Mouse (Mus musculus) mesoderm, embryonic 11.5 days (tissue): ENCODE results near the gene Slc12a8.

Experiments used
- DNase-seq: peaks from one replicate; pipeline ENCODE4 v3.0.0-alpha.2; 2012; ENCODE audit warnings: low read depth, low spot score

The Slc12a8 gene

DNA sequence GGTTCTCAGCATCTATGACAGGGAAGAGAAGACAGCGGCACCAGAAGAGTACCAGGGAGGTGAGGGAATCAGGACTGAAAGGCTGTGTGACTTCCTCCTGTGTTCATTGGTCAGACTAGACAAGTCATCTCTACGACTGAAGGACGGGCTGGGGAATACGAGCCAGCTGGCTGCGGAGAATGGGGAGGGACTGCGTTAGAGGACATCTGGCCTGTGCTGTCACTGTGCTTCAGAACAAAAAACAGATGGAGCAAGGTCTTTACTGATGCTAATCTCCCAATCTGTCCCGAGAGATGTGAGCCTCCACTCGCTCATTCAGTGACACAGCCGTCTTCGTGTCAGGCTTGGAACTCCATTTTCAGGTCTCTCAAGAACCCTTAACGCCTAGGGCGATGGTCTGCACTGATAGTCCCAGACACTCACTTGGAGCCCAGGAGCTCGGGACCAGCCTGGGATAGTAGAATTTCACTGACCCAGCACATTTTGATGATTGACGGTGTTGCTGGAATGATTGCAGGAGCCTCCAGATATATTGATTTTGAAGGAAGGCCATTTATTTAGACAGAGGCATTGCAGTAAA, 156.5 kb downstream of the Slc12a8 start:
- DNase-seq = peak; percentile 55

DNA sequence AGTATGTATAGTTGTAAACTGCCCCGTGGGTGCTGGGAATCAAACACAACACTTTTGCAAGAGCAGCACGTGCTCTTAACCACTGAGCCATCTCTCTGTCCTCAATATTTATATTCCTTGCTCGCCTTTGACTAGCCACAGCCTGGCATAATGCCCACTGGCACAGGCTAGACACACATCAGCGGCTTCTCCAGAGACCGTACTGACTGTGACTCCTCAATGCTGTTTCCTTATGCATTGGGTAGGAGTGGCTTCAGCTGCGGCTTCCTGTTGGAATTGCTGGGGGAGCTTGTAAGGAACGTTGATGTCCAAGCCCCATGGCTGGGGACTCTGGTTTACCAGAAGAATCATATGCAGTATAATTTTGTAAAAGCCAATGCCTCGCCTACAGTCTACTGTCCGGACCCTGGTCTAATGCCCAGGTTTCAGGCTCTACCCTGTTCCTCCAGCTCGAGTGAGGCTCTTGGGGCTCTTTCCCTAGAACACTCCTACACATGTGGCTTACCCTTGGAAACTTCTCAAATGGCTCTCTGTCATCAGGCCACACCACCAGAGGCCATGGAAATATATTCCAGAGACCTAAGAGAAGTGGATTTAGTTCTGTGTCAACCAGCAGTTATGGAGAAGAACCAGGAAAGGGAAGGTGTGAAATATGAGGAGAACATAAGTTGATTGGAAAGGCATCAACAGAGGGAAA, 158.2 kb downstream of the Slc12a8 start:
- DNase-seq = no peak

DNA sequence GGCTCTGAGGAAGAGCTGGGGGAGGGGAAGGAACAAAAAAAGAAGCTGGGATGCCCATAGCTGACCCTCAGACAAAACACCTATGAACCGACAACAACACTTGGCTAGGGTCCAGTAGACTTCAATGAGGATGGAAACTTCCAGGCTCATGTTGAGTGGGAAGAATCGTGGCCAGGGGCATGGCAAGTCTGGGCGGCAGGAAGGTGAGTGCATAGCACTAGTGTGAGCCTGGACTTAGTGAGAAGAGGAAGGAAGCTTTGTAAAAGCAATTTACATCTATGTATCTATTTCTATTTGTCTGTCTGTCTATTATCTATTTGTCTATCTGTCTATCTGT, 158.7 kb downstream of the Slc12a8 start:
- DNase-seq = no peak

DNA sequence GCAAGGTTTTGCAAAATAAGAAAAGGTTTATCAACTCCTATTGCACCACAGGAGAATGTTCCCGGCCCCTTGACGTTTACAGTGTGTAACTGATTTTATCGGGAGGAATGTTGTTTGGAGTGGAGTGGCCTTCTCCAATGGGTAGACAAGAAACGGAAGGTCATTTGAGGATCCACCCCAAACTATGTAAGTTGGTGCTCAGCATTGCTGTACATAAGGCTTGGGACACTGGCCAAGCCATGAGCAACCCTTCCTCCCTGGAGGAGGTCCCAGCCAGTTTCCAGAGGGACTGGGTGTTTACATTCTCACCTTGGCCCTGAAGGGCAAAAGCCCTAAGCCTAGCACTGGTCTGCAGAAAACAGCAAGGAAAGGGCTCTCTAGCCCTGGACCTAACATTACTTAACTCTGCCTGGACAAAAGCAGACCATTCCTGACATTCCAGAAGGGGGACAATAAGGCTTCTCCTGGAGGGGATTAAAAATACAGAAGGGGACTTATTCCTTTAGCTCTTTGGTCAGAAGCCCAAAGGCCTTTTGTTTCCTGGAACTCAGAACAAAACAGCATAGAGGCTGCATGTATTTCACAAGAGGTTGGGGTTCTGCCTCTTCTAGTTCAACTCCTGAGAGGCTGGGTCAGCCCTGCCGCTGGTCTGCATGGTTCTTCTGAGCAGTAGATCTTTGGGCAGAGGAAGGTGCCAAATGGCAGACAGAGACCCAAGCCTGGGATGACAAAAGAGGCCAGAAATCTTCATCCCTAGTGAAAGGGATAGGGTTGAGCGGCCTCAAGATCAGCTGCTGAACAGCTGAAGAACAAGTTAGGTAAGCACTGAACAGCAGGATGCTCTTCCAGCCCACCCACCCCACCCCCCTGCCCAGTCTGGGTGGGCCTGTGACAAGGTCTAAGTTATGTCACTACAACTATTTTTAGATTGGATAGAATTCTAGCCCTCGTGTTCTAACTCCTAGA, 159.5 kb downstream of the Slc12a8 start:
- DNase-seq = no peak

DNA sequence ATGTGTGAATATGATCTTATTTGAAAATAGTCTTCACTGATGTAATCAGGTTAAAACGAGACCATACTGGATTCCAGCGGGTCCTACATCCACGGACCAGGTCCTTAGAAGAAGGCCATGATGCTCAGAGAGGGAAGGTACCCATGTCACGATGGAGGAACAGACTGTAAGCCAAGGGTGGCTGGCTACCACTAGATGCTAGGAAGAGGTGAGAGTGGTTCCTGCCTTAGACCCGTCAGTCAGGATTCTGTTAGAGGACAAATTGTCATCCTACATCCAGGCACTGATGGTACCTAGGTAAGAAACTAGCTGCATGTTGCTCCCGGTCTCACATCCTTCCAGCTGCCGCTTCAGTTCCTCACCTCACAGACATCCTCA, 160.2 kb downstream of the Slc12a8 start:
- DNase-seq = no peak

DNA sequence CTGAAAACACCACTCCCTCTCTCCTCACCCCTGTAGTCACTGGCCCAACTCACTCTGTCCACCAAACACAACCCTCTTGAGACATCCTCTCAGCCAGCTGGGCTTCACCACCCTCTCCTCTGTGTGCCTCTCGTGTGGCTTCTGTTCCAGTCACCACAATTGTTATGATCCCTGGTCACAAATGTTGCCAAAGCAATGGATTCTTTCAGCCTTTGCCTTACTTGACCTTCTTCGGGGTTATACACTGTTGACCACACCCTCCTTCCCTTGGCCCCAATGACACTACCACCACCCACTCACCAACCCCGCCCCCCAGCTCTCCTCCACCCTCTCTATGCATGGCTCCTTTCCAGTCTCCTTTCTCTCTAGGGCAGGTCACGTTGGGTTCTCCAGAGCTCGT, 160.8 kb downstream of the Slc12a8 start:
- DNase-seq = no peak

DNA sequence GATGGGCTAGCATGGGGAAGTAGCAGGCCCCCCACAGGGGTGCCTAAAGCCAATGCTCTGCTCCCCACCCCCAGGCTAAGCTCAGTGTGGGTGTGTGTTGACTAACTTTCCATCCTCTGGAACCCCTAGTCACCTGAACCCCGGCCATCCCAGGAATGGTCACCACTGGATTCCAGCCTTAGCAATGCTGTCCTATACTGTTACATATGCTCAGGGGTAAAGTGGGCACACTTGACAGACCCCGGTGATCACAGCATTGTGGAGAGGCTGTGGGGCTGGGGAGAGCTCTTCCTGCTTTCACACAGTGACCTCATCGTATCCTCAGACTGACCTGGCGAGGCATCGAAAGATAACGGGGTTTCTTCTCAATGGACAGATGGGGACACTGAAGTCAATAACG, 163.1 kb downstream of the Slc12a8 start:
- DNase-seq = no peak

DNA sequence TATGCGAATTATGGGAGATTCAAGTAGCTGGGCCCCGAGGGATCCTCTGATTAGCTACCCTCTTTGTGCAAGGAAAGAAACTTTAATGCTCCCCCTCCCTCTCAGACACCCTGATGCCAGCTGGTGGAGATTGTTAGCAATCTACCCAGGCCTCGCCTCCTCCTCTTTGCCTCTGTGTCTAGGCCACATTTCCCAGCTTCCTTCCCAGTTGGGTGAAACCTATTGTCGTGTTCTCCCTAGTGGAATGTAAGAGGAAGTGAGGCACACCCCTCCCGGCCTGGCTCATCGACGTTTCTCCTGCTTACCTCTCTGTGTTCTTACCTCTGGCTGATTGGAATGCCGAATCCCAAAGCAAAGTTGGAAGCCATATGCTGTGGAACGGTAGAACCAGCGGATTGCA, 163.7 kb downstream of the Slc12a8 start:
- no peak for DNase-seq

DNA sequence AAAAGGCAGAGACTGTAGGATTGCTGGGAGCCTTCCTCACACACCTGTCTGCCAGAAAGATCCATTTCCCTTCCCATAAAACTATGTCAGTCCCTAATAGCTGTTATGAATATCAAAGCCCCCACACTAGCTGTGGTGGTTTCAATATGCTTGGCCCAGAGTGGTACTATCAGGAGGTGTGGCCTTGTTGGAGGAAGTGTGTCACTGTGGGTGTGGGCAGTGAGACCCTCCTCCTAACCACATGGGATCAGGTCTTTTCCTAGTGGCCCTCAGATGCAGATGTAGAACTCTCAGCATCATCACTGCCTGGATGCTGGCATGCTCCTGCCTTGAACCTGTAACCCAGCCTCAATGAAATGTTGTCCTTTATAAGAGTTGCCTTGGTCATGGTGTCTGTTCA, 164.5 kb downstream of the Slc12a8 start:
- no peak for DNase-seq

DNA sequence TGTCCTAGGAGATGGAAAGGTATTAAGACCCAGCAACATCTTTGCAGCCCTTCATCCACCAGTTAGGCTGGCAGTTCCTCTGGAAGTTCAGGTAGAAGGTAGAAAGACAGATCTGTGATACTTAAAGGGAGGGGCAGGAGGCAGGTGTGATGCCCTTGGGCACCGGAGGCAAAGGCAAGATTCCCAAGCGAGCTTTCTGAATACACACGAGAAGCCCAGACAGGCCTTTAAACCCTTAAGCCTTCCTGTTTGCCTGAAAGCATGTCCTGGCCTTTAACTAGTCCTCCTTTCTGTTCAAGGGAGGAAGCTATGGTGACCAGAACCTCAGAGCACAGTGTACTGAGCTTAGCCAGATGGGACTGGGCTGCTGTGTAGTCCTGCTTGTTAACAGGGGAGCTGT, 165.5 kb downstream of the Slc12a8 start:
- DNase-seq = no peak

DNA sequence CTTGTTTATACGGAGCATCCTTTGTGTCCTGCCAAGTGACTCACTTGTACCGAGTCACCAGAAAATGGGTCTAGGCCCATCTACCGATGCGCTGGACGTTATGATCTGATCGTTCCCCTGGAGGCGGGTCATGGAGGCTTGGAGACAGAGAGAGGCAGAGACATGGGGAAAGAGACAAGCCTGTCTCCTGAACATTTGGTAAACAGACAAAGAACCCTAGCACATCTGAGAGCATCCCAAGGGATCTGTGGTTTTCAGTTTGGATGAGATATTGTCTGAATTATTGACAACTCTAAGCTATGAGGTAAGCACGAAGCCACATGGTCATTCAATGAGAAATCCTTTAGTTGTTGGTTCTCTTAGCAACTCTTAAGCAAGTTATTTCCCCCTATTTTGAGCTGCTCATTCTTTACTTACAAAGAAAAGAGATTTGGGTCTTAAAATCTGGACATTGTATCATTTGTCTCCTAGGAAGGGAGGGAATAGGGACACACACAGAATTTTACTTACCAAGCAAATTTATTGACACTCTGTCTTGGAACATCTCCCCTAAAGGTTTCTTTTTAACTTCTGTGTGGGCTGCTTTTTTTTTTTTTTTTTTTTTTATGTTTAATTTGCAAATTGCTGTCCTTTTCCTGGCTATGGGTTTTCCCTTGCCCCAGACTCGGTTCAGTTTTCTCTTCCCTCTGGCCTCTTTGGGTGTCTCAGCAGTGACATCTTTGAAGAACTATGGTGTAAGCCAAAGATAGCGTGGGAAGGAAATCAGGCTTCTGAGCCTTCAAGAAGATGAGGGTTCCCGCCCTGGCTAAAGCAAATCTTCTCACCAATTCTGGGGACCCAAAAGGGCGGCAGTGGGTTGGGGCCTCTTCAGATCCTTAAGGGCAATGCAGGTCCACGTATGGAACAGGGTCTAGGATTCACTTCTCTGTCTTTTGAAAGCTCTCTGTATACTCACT, 166.4 kb downstream of the Slc12a8 start:
- no peak for DNase-seq

DNA sequence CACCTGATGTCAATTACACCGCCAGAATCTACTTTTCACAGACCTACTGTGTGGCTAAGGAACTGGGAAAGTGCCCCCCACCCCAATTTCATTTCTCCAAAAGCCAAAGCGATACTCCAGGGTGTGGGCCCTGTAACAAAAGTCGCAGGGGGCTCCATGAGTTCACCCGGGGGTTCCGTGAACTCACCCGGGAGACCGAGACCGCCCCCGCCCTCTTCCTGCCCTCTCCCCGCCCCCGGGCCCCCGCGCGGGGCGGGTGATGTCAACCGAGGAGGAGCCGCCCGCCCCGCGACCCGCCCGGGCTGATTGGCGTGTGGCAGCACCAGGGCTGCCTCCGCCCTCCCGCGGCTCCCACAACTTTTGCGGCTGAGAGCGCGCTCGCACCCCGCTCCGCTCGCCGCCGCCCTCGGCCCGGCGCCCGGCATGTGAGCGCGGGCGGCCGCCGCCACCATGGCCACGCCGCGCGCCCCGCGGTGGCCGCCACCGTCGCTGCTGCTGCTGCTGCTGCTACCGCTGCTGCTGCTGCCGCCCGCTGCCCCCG, 167.1 kb downstream of the Slc12a8 start, which contains the start of gene Heg1:
TSS of gene Heg1 (plus strand) at position 209 of the 541 bp plus-strand sequence.
- DNase-seq = peak; percentile 64

DNA sequence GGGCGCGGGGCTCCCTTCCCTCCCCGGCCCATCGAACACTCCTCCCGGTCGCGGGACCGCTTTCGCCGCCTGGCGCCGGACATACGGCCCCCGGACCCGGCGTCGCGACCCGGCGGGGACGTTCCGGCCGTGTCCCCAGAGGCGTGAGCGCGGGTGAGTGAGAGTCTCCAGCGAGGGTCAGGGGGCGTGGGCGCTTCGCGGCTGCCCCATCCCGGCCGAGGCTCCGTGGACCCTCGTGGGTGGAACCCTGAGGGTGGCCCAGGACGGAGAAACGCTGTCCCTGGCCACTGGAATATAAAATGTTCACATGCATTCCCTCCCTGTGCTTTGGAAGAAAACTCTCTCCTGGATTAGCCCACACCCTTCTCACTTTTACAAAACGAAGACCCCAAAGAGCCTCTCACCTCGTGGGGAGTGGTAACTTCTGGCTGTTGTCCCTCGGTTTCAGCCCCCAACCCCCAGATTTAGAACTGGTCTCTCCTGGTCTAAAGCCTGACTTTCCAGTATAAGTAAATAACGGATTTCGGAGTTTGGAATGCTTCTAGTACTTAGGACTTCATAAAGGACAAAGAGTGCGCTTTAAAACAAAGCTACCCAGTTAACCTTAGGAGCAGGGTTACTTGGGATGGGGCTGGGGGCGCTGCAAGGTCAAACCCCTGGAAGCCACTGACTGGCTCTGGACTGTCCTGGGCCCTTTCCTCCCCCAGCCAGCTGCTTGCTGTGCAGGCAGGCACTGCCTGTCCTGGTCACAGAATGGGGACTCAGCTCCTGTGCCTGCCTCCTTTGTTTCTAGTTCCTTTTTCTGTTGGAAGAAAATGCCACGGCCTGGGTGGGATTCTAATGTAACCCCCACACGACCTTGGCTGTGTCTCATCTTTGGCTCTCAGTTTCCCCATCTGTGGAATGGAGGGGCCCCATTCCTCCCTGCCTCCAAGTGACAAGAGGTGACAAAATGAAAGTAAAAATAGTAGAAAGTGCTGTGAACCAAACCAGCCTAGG, 167.9 kb downstream of the Slc12a8 start:
- no peak for DNase-seq

DNA sequence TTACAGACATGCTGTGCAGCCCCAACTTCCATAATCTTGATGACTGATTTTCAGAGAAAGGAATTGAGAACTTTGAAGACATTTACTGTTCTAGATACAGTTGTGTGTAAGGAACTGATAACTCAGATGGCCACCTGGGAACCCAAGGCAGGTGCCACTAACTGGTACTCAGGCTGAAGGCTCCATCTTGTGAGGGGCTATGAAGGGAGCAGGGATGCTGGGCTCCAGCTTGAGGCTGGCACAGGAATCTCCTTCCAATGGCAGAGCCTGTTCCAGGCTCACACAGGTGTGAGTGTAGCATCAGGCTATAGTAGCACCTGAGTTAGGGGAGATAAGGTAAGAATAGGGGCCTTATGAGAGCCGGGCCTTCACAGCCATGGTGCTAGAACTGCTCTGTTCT, 168.9 kb downstream of the Slc12a8 start:
- no peak for DNase-seq

DNA sequence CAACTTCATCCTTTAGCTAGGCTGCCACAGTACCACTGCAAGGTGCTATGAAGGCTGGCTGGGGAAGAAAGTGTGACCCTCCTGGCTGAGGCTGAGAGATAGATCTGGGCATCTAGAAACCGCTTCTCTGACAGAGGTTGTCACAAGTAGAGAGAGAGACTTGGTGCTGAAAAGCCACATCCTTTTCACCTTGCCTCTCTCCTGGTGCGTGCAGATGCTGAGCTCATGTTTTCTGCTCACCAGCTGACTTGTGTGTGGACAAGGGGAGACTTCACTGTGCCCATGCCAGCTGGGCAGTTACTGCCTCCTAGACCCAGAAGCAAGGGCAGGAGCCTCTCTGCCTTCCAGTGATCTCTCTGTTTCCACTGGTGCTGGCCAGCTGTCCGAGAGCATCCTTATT, 170.6 kb downstream of the Slc12a8 start:
- DNase-seq = no peak

DNA sequence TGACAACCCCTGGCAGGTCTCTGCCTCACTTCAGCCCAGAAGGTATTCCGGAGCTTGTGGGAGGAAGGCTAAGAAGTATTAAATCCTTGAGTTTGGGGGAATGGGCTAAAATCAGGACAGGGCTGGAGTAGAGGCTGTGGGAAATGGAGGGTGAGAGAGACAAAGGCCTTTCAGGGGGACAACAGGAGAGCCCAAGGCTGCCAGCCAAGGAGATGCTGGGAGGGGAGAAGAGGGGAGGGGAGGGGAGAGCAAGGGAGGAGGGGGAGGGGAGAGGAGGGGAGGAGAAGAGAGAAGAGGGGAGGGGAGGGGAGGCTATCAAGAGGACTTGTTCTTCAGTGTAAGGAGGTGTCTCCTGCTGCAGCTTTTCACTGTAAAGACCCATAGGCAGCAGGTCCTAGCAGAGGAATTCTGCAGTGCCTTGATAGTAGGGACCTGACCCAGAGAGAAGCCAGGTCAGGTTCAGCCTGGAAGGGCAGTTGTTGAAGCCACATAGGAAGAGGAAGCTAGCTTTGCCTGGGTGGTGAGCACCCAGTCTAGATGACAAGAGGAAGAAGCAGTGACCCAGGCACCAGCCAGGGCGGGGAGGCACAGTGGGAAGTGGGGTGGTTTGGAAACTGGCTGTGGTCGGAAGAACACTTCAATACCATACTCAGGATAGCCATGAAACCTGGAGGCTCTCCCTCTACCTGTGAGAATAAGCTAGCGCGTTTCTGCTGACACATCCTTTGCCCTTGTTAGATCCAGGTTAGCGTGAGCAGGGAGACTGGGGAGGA, 174.0 kb downstream of the Slc12a8 start:
- DNase-seq = no peak

DNA sequence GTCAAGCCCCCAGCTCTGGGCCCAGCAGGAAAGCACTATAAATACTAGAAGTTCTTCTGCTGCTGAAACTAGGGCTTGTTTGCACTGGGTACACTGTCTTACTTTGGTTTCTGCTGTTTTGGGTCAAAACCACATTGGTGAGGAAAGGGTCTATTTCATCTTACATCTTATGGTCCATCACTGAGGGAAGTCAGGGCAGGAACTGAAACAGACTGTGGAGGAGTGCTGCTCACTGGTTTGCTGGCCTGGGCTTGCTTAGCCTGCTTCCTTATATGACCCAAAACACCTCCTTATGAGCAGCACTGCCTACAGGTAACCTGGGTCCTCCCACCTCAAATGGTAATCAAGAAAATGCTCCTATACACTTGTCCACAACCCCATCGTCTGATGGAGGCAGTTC, 176.4 kb downstream of the Slc12a8 start:
- DNase-seq = no peak

DNA sequence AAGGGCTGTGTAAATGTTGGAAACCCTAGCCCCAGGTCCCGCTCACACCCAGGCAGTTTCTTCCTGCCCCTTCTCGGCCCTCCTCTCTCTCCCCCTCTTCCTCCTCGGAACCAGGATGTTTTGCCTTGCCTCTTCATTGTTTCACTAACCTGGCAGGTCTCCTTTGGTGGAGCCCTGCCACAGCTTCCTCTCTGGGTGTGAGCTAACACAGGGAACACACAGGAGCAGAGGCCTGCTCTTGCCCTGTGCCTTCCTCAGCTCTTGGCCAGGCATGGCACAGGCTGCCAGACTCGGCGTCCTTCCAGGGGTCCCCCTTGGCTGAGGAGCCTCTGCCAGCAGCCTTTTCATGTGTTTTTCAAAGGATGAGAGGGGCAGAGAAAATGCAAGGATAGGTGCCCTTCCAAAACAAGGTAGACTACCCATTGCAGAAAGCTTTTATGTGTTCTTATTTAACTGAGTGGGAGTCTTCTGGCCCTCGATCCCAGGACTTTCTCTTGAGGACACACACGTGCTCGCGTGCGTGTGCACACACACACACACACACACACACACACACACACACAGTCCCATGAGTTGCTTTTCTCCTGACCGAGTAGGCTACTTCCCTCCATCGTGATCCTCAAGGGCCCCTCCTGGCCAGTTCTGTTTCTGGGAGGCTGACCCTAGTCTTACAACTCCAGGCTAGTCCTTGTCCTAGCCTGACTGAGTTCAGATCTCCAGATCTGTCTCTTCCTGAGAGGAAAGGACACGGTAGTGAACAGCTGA, 179.9 kb downstream of the Slc12a8 start:
- no peak for DNase-seq
